Mouse (Mus musculus) lung, embryonic 15.5 days (tissue): Measurements from ENCODE around the gene Clec12a. TPM values are rescaled to one million over a fixed set of nuclear protein-coding genes. Genes with fewer than 3 reads are reported as not detected.

Experiments used
- ATAC-seq: fragments of 200-750 bp; cut with Nextera tagmentation; 2 replicates; pipeline ENCODE4 v1.8.0; 2017; ENCODE audit warnings: moderate number of reproducible peaks, borderline replicate concordance; ENCODE audit not compliant: low FRiP score, low TSS enrichment; ENCODE audit errors: extremely low read depth
- H3K27ac ChIP-seq: fragments of 300-500 bp; sonication (generic); 2 replicates; pipeline ENCODE4 v1.5.1; 2015; ENCODE audit warnings: moderate library complexity, mild to moderate bottlenecking, inconsistent platforms
- H3K27me3 ChIP-seq: fragments of 300-500 bp; sonication (generic); 2 replicates; pipeline ENCODE4 v1.6.1; 2015; ENCODE audit warnings: inconsistent platforms
- H3K36me3 ChIP-seq: fragments of 300-500 bp; sonication (generic); 2 replicates; pipeline ENCODE4 v1.6.1; 2015; ENCODE audit warnings: inconsistent platforms
- H3K4me1 ChIP-seq: fragments of 300-500 bp; sonication (generic); 2 replicates; pipeline ENCODE4 v1.6.1; 2015; ENCODE audit warnings: inconsistent platforms
- H3K4me2 ChIP-seq: fragments of 300-500 bp; sonication (generic); 2 replicates; pipeline ENCODE4 v1.6.1; 2015; ENCODE audit warnings: inconsistent platforms, mild to moderate bottlenecking, moderate library complexity
- H3K4me3 ChIP-seq: fragments of 300-500 bp; sonication (generic); 2 replicates; pipeline ENCODE4 v1.5.1; 2015; ENCODE audit warnings: mild to moderate bottlenecking, inconsistent platforms
- H3K9ac ChIP-seq: fragments of 300-500 bp; sonication (generic); 2 replicates; pipeline ENCODE4 v1.6.1; 2015; ENCODE audit warnings: inconsistent platforms
- H3K9me3 ChIP-seq: fragments of 300-500 bp; sonication (generic); 2 replicates; pipeline ENCODE4 v1.6.1; 2016; ENCODE audit warnings: inconsistent platforms
- WGBS: fragments of 180-500 bp; shearing (Covaris S2); methylation state at CpG from one replicate; pipeline ENCODE4 v1.1.7; 2015; 5-methylcytosine and 5-hydroxymethylcytosine counted together
- polyA plus RNA-seq: library from polyadenylated mRNA; unstranded; fragments of >200 nt; fragmentation: Nextera tagmentation; extraction: Ambion mirVana; gene quantifications from 2 replicates; pipeline ENCODE4 v1.2.1, GENCODE M21; 2015

Gene Clec12a
- polyA plus RNA-seq, 1 experiment from 2014 or later, result 3.0 TPM

DNA sequence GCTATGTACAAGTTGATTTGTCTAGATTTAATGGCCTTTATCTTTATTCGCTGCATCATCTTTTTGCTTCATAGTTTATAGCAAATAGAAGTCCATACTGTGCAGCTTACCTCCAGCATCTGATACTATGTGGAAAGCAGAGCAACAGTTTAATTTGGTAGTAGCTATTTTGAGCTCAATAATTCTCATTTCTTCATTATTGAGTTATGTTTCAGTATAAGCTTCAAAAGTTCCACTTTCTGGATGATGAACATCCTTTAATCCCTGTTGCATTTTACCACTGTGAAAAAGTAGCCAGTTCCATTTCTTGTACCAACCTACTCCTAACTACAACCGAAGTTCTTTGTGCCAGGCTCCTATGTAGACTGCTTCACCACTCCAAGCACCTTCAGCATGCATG, 66.1 kb downstream of the Clec12a start, which contains the start of gene Clec9a:
Clec9a (plus strand) TSS at position 301 of the 400 bp plus-strand sequence.
- WGBS, result 84% methylated on average over 2 of the region's 2 CpGs
- no peak within 1 kb of the TSS for H3K4me3 ChIP-seq
- H3K27ac ChIP-seq, result no peak within 1 kb of the TSS

DNA sequence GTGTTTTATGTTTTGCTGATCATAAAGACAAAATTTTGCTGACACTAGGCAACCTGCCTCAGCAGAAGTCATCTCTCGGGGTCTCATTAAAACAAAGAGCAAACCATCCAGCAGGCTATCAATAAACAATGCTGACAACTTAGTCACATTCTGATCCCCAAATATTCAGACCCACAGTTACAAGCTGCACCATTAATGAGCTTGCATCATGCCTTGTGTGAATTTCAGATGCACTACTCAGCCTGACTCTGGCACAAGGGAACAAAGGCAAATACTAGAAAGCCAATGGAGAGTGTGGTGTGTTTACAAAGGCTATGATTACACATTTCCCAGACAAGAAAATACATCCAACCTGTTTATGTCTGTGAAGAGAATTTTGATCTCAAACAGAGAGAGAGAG, 71.7 kb downstream of the Clec12a start:
- Histone ChIP-seq H3K27ac (no peak overlapping the region), H3K36me3 (no peaks in the 10 kb centered on the region), H3K4me1 (no peaks in the 10 kb centered on the region), H3K9ac (no peak overlapping the region), H3K4me3 (no peak overlapping the region), H3K9me3 (no peaks in the 10 kb centered on the region), H3K4me2 (no peak overlapping the region), H3K27me3 (no peaks in the 10 kb centered on the region)
- 54% methylated on average over 1 of the region's 1 CpGs for WGBS
- no peak for ATAC-seq

More for the DNA sequence above, 66.1 kb downstream of the Clec12a start, which contains the start of gene Clec9a:
- Histone ChIP-seq H3K9ac (no peak within 1 kb of the TSS), H3K9me3 (no peaks in the 10 kb centered on the region), H3K4me1 (no peaks in the 10 kb centered on the region), H3K36me3 (no peaks in the 10 kb centered on the region), H3K27me3 (no peaks in the 10 kb centered on the region), H3K4me2 (no peak within 1 kb of the TSS)
- no peak for ATAC-seq

Other genes starting within 250 kb of the Clec12a start
- gene Clec2e, start 241.8 kb upstream of the Clec12a start, polyA plus RNA-seq, result not detected in 2 replicates
- 1.2 and 1.5 TPM in 2 replicates for gene Clec2d, start 162.1 kb upstream of the Clec12a start, polyA plus RNA-seq
- 0.15 and 0.39 TPM in 2 replicates for gene Cd69, start 67.3 kb upstream of the Clec12a start, polyA plus RNA-seq
- gene 4922502D21Rik, start 10.9 kb upstream of the Clec12a start, polyA plus RNA-seq, result not detected in 2 replicates
- gene Clec12b, start 43.2 kb downstream of the Clec12a start, polyA plus RNA-seq, result 0.47 TPM in 1 of 2 replicates, not detected in the other
- 2.6 and 4.6 TPM in 2 replicates for gene Clec1b, start 54.6 kb downstream of the Clec12a start, polyA plus RNA-seq
- 0.95 and 1.0 TPM in 2 replicates for gene Clec9a, start 66.2 kb downstream of the Clec12a start, polyA plus RNA-seq
- gene Clec1a, start 109.3 kb downstream of the Clec12a start, polyA plus RNA-seq, result 25.0 and 27.8 TPM in 2 replicates
- gene Olr1, start 164.5 kb downstream of the Clec12a start, polyA plus RNA-seq, result 0.15 TPM in 1 of 2 replicates, not detected in the other
- 0.19 and 0.27 TPM in 2 replicates for gene Tmem52b, start 169.9 kb downstream of the Clec12a start, polyA plus RNA-seq
- gene Gabarapl1, start 190.5 kb downstream of the Clec12a start, polyA plus RNA-seq, result 47.0 and 48.2 TPM in 2 replicates
- gene Klre1, start 235.2 kb downstream of the Clec12a start, polyA plus RNA-seq, result not detected in 2 replicates
- 0.55 TPM in 1 of 2 replicates, not detected in the other for gene Klrd1, start 249.1 kb downstream of the Clec12a start, polyA plus RNA-seq